Mouse (Mus musculus) adrenal gland, postnatal 10 days (tissue): ENCODE measurements at regions not wholly inside any gene's neighbourhood (a gene's known extent, or its start where the extent isn't known, plus 50 kb on each side); places are given as distances from the start of the nearest gene placed in this dataset.

Source experiments
- DNase-seq: peaks from one replicate; pipeline ENCODE4 v3.0.0; 2021; ENCODE audit warnings: mixed read lengths

GRCm38 (mm10) chr6:25321446-25321845, 365.3 kb upstream of the Tmem229a start:
- DNase-seq: no peak

- DNase-seq: no peak
These were observed 364.3 kb upstream of the Tmem229a start for GRCm38 (mm10) chr6:25320291-25320844.

GRCm38 (mm10) chr6:25307471-25307870, 351.4 kb upstream of the Tmem229a start:
- no peak for DNase-seq

- DNase-seq: no peak
These were observed 348.9 kb upstream of the Tmem229a start for GRCm38 (mm10) chr6:25304844-25305504.

GRCm38 (mm10) chr6:25291613-25292012, 335.5 kb upstream of the Tmem229a start:
- no peak for DNase-seq

- DNase-seq: no peak
These were observed 331.5 kb upstream of the Tmem229a start for GRCm38 (mm10) chr6:25287591-25287990.

- no peak for DNase-seq
These were observed 330.2 kb upstream of the Tmem229a start for GRCm38 (mm10) chr6:25286313-25286712.

GRCm38 (mm10) chr6:25278509-25278908, 322.4 kb upstream of the Tmem229a start:
- DNase-seq: peak; percentile 58

GRCm38 (mm10) chr6:25277703-25278447, 321.8 kb upstream of the Tmem229a start:
- DNase-seq: no peak

- peak; percentile 78 for DNase-seq
These were observed 320.1 kb upstream of the Tmem229a start for GRCm38 (mm10) chr6:25276221-25276620.

GRCm38 (mm10) chr6:25260559-25260958, 304.5 kb upstream of the Tmem229a start:
- DNase-seq: no peak

- DNase-seq: no peak
These were observed 299.7 kb upstream of the Tmem229a start for GRCm38 (mm10) chr6:25255762-25256161.

GRCm38 (mm10) chr6:25237021-25237420, 280.9 kb upstream of the Tmem229a start:
- DNase-seq: no peak

GRCm38 (mm10) chr6:25236616-25237015, 280.5 kb upstream of the Tmem229a start:
- DNase-seq: no peak
